Mouse (Mus musculus) testis, adult 2 months (tissue): ENCODE measurements around the gene Gm9945. TPM values are rescaled to one million over a fixed set of nuclear protein-coding genes. Genes with fewer than 3 reads are reported as not detected.

Experiments
- H3K27ac ChIP-seq: fragments of 200-500 bp; 2 replicates; pipeline ENCODE4 v1.5.1; 2012; ENCODE audit warnings: low read depth, low read length; ENCODE audit not compliant: control insufficient read depth, insufficient read depth
- H3K27me3 ChIP-seq: fragments of 200-500 bp; 2 replicates; pipeline ENCODE4 v1.6.1; 2012; ENCODE audit warnings: mild to moderate bottlenecking, low read length, moderate library complexity; ENCODE audit not compliant: control insufficient read depth, insufficient read depth
- H3K36me3 ChIP-seq: fragments of 200-500 bp; 2 replicates; pipeline ENCODE4 v1.6.1; 2012; ENCODE audit warnings: mild to moderate bottlenecking, low read length; ENCODE audit not compliant: control insufficient read depth, insufficient read depth
- H3K4me1 ChIP-seq: fragments of 200-500 bp; 2 replicates; pipeline ENCODE4 v1.6.1; 2012; ENCODE audit warnings: low read length; ENCODE audit not compliant: control insufficient read depth, insufficient read depth
- H3K4me3 ChIP-seq: fragments of 200-500 bp; 2 replicates; pipeline ENCODE4 v1.5.1; 2012; ENCODE audit warnings: low read depth, mild to moderate bottlenecking, low read length, moderate library complexity, mixed read lengths; ENCODE audit not compliant: control insufficient read depth
- CTCF ChIP-seq: fragments of 200-500 bp; IDR thresholded peaks from 2 replicates; pipeline ENCODE4 v1.5.1; 2012; ENCODE audit warnings: low read depth, mild to moderate bottlenecking, inconsistent platforms, low read length, moderate library complexity; ENCODE audit not compliant: control insufficient read depth, insufficient read depth, insufficient replicate concordance
- POLR2A ChIP-seq: fragments of 200-500 bp; IDR thresholded peaks from 2 replicates; pipeline ENCODE4 v1.6.1; 2012; ENCODE audit warnings: low read depth, mild to moderate bottlenecking, inconsistent platforms, low read length, moderate library complexity; ENCODE audit not compliant: control insufficient read depth
- polyA plus RNA-seq: library from polyadenylated mRNA; depleted of rRNA; stranded (reverse); fragments of >200 nt; gene quantifications from 2 replicates; pipeline ENCODE4 v1.2.3, GENCODE M21; 2012

The Gm9945 gene
- polyA plus RNA-seq, 1 experiment: not detected

DNA sequence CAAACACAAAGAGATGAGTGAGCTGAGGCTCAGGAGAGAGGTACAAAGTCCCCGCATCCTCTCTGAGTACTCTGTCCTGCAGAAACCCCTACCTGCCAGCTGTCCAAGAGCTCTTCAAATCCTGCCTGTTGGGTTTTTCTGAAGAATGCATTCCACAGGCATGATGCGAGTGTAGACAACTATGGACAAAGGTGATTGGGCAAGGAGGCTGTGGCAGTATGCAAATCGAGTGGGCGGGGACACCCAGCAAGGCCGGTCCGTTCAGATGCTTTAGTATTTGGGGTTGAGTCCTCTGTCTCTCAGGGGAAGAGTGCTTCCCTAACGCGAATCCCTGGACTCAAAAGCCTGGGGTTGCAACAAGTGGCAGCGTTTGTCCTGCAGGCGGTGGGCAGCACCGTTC, 20.6 kb downstream of the Gm9945 start:
- H3K27me3 ChIP-seq: no peaks in the 10 kb centered on the region
- H3K4me1 ChIP-seq: no peaks in the 10 kb centered on the region
- H3K27ac ChIP-seq: no peak overlapping the region
- no peaks in the 10 kb centered on the region for H3K36me3 ChIP-seq
- no peak overlapping the region for H3K4me3 ChIP-seq
- TF ChIP-seq POLR2A (no peak), CTCF (no peak)

DNA sequence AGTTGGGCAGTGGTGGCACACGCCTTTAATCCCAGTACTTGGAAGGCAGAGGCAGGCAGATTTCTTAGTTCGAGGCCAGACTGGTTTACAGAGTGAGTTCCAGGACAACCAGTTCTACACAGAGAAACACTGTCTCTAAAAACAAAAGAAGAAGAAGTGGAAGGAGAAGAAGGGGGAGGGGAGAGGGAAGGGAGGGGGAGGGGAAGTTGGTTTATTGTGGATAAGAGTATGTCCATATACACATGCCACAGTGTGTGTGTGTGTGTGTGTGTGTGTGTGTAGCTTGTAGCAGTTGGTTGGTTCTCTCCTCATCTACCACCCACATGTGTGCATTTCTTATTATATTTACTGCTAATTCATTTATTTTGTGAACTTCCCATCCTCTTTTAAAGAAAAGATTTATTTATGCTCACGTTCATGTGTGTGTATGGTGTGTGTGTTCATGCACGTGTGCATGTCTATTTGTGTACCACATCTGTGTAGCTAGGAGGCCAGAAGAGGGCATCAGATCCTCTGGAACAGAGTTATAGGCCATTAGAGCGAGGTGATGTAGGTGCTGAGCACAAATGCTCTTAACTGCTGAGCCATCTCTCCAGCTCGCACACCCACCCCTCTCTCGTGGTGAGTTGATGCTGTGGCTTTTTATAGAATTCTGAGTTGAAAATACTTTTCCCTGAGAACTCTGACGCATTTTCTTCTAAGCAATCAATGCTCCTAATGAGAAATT, 22.2 kb downstream of the Gm9945 start:
- no peaks in the 10 kb centered on the region for H3K27me3 ChIP-seq

DNA sequence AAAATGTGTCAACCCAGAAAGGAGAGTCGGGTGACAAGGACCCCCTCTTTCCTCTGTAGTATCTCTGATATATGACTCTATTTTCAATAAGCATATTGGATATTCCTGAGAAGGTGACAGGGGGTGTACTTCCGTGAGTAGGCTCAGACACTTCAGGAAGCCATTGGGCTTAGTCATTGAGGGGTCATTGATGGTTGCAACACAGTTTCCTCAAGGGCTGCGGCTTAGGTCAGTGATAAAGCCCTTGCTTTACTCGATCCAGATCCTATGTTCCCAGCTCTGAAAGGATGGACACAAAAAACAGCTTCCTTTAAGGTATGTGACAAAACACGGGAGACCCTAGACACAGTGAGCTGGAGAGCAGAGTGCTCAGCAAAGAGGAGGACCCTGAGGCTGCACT, 23.8 kb downstream of the Gm9945 start:
- Histone ChIP-seq H3K4me1 (no peaks in the 10 kb centered on the region), H3K27me3 (no peaks in the 10 kb centered on the region), H3K27ac (no peak overlapping the region), H3K4me3 (no peak overlapping the region), H3K36me3 (no peaks in the 10 kb centered on the region)
- TF ChIP-seq CTCF (no peak), POLR2A (no peak)

More for the DNA sequence above, 22.2 kb downstream of the Gm9945 start:
- Histone ChIP-seq H3K4me3 (no peak overlapping the region), H3K27ac (no peak overlapping the region), H3K4me1 (no peaks in the 10 kb centered on the region), H3K36me3 (no peaks in the 10 kb centered on the region)
- TF ChIP-seq POLR2A: no peak

DNA sequence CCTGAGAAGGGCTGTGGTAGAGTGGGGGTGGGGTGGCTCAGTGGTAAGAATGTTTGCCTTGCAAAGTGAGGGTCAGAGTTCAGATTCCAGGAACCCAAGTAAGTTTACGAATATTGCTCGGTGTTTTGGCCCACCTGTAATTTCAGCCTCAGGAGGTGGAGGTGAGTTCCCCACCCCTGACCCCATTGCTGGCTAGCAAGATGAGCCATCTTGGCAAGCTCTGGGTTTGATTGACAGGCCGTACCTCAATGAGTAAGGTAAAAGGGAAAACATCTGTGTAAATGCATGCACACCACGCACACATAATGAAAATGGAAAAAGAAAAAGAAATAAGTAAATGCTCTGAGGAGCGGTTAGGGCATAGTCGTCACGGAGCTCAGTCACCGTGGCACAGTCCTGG, 24.4 kb downstream of the Gm9945 start:
- no peak overlapping the region for H3K27ac ChIP-seq
- TF ChIP-seq CTCF (no peak), POLR2A (no peak)

DNA sequence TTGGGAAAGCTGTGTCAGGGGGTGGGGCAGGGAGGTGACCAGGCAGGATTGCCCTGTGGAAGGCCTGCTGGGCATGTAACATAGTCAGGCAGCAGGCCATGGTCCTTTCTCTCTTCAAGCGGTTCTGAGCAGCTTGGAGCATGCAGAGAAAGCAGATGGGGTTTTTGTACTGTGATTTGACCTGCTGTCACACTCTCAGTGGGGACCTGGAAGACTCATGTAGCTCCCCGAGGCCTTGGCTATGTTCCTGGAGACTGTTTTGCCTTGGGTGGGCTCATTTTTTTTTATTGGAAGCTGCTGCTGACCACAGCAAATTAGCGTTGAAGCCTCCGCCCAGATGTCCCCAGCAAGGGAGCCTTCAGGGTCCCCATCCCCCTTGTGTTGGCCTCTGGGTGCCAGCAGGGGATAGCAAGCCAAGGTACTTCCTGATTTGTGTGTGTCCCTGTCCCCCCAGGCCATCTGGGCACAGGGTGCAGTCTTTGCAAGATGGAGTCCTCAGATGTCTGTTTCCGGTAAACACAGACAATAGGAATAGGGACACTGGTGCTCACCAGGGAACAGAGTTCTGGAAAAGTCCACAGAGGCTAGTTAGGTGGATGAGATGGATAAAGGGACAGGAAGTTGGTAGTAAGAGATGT, 25.2 kb downstream of the Gm9945 start:
- no peak overlapping the region for H3K27ac ChIP-seq
- no peaks in the 10 kb centered on the region for H3K36me3 ChIP-seq
- no peak for TF ChIP-seq CTCF
- TF ChIP-seq POLR2A: no peak
- H3K27me3 ChIP-seq: no peaks in the 10 kb centered on the region
- H3K4me3 ChIP-seq: no peak overlapping the region
- no peaks in the 10 kb centered on the region for H3K4me1 ChIP-seq

More for the DNA sequence above, 24.4 kb downstream of the Gm9945 start:
- no peaks in the 10 kb centered on the region for H3K36me3 ChIP-seq
- H3K4me1 ChIP-seq: no peaks in the 10 kb centered on the region
- H3K27me3 ChIP-seq: no peaks in the 10 kb centered on the region
- no peak overlapping the region for H3K4me3 ChIP-seq

DNA sequence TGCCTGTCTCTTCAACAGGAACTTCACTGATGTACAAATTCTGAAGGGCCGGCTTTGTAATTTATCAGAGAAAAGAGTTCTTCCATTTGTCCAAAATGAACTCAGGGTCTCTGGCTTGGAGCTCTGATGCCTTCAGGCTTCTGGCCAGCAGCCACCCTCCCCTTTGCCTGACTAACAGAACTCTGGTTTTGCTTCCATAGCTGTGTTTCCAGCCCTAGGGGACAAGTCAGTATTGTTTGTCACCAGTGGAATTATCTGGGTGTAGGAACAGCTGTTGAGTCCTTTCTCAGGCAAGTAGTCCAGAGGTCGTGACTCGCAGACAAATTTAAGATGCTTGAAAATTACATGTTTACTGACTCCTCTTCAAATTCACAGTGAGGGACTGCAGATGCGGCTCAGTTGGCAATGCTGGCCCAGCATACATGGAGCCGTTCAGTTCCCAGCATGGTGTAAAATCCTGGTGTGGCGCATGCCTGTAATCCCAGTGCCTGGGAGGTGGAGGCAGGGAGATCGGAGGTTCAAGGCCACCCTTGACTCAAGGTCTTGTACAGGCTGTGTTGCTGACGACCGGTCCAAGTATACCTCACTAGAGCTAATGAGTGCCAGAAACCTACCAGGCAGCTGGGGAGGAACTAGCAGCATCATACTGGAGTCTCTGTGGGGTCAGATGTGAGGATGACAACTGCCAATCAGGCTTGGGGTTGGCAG, 27.3 kb downstream of the Gm9945 start:
- Histone ChIP-seq H3K27me3 (no peaks in the 10 kb centered on the region), H3K36me3 (no peaks in the 10 kb centered on the region), H3K4me3 (no peak overlapping the region), H3K4me1 (no peaks in the 10 kb centered on the region), H3K27ac (no peak overlapping the region)
- TF ChIP-seq POLR2A (no peak), CTCF (no peak)

DNA sequence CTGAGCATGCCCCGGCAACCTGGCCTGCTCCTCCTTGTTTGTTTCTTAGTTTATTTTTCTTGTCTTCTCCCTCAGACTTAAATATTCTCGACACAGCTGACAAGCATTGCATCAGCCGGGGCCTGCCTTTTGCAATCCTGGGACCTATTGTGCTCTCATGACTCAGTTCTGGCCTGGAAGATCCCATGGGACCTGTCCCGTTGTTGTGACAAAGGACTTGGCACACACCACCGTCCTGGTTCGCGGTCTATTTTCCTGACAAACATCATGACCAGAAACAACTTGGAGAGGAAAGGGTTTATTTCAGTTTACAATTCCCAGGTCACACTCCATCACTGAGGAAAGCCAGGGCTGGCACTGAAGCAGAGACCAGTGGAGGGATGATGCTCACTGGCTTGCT, 28.2 kb downstream of the Gm9945 start:
- H3K27ac ChIP-seq: no peak overlapping the region
- H3K4me3 ChIP-seq: no peak overlapping the region
- TF ChIP-seq POLR2A (no peak), CTCF (no peak)
- H3K36me3 ChIP-seq: no peaks in the 10 kb centered on the region
- no peaks in the 10 kb centered on the region for H3K27me3 ChIP-seq
- no peaks in the 10 kb centered on the region for H3K4me1 ChIP-seq
